Comparison of ENCODE assay signal across 8 mouse cellular contexts in the genomic region with DNA sequence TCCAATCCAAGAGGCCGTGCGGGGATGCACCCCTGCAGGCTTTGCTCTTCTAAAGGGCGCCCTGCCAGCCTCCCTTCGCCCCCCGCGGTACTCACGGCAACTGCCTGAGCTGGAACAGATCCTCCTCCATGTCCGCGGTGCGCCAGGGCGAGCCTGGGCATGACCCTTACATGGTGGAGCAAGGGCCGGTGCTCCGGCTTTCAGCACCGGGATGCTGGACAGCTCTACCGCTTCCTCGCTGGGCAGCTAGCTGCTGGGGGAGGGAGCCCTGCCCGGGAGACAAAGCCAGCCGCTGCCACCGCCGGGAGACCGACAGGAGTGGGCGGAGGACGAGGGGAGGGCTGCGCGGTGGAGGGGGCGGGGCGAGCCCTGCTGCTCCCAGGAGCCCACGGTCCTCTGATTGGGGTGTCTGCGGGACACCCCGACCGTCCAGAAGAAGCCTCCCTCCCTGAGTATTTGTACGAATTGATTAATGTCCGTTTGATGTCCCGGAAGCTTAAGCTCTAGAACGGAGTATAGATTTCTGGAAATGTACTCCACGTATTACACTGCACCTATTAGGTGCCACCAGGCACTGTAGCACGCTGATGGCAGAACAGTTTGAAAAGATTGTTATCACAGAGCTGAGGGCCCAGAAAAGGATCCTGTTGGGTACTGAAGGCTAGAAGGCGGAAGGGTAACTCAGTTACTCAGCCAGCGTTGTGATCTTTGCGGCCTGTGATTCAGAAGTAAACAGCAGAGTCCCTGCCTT. TPM values are rescaled to one million over a fixed set of nuclear protein-coding genes. Genes with fewer than 3 reads are reported as not detected.
A peak's percentile ranks its signal among the peaks of the same experiment; 100 is the strongest.
DNase-seq lines count a peak whose midpoint lies in the region; ATAC-seq and TF ChIP-seq lines count a peak whose summit lies in the region.

A gene (minus strand): TSS at position 514 of the 751 bp plus-strand sequence.

- no peaks in the 10 kb centered on the region for H3K36me3 ChIP-seq in heart, embryonic 14.5 days (ENCODE audit: control insufficient read depth, insufficient read depth, low read length)
- H3K36me3 ChIP-seq in kidney, postnatal 0 days (ENCODE audit: insufficient read depth, low read length) = no peaks in the 10 kb centered on the region
- no peaks in the 10 kb centered on the region for H3K36me3 ChIP-seq in testis, adult 2 months (ENCODE audit: control insufficient read depth, insufficient read depth, low read length)

- peaks cover 3% of the 10 kb centered on the region; the same call in 1 of the 2 replicates for H3K27me3 ChIP-seq in heart, embryonic 14.5 days (ENCODE audit: control insufficient read depth, insufficient read depth, low read length)
- no peaks in the 10 kb centered on the region for H3K27me3 ChIP-seq in kidney, postnatal 0 days (ENCODE audit: insufficient read depth, low read length)
- H3K27me3 ChIP-seq in testis, adult 2 months (ENCODE audit: control insufficient read depth, insufficient read depth, low read length) = no peaks in the 10 kb centered on the region

- H3K27ac ChIP-seq in embryonic fibroblast, embryonic 13.5 days (ENCODE audit: insufficient read depth, low read length) = 0 out of 2 replicates have a peak within 1 kb of the TSS, but pooled peaks have one; percentile 30
- H3K27ac ChIP-seq in heart, embryonic 14.5 days (replicated peaks in 1 of 2; ENCODE audit: control insufficient read depth in 1 of 2, insufficient read depth in 1 of 2, low read depth in 2 of 2, low read length in 2 of 2) = no peak within 1 kb of the TSS
- no peak within 1 kb of the TSS for H3K27ac ChIP-seq in kidney, postnatal 0 days
- no peak within 1 kb of the TSS for H3K27ac ChIP-seq in testis, adult 2 months (ENCODE audit: control insufficient read depth, insufficient read depth, low read depth, low read length)

- H3K9me3 ChIP-seq in heart, embryonic 14.5 days (ENCODE audit: control insufficient read depth, low read length) = no peaks in the 10 kb centered on the region
- H3K9me3 ChIP-seq in kidney, postnatal 0 days (replicated peaks; ENCODE audit: low read length) = no peaks in the 10 kb centered on the region

- H3K4me2 ChIP-seq in heart, embryonic 14.5 days (ENCODE audit: low read length) = peak within 1 kb of the TSS; percentile 61
- peak within 1 kb of the TSS; percentile 49 for H3K4me2 ChIP-seq in kidney, postnatal 0 days (ENCODE audit: low read length)

- TF ChIP-seq CTCF in embryonic fibroblast, embryonic 13.5 days (IDR thresholded peaks at IDR 0.05; ENCODE audit: borderline replicate concordance, insufficient read depth, low read length) = no peak
- TF ChIP-seq CTCF in kidney, postnatal 0 days (IDR thresholded peaks at IDR 0.05; ENCODE audit: low read depth) = 0 out of 2 replicates have a peak, but pooled peaks have one; percentile 1
- no peak for TF ChIP-seq CTCF in testis, adult 2 months (IDR thresholded peaks at IDR 0.05; ENCODE audit: control insufficient read depth, insufficient read depth, insufficient replicate concordance, low read depth, low read length)

- 3% methylated on average over 40 of the region's 40 CpGs for WGBS in heart, embryonic 14.5 days
- WGBS in kidney, postnatal 0 days = 3% methylated on average over 40 of the region's 40 CpGs

- H3K9ac ChIP-seq in heart, embryonic 14.5 days (ENCODE audit: low read length) = no peak within 1 kb of the TSS
- no peak within 1 kb of the TSS for H3K9ac ChIP-seq in kidney, postnatal 0 days (ENCODE audit: low read depth, low read length)

- no peaks in the 10 kb centered on the region; the same call in 1 of the 2 replicates for H3K4me1 ChIP-seq in embryonic fibroblast, embryonic 13.5 days (ENCODE audit: control insufficient read depth, insufficient read depth, low read length)
- peaks cover 0 to 4% of the 10 kb centered on the region in 2 experiments; a peak in 1 of 4 replicates for H3K4me1 ChIP-seq in heart, embryonic 14.5 days (ENCODE audit: control insufficient read depth in 2 of 2, insufficient read depth in 2 of 2, low read length in 2 of 2)
- H3K4me1 ChIP-seq in kidney, postnatal 0 days (replicated peaks; ENCODE audit: insufficient read depth, low read length) = no peaks in the 10 kb centered on the region; the same call in 1 of the 2 replicates
- H3K4me1 ChIP-seq in testis, adult 2 months (ENCODE audit: control insufficient read depth, insufficient read depth, low read length) = peaks cover 4% of the 10 kb centered on the region

- no peak for ATAC-seq in heart, embryonic 14.5 days (ENCODE audit: insufficient number of reproducible peaks, insufficient read depth, low FRiP score, low read depth)
- 0 out of 2 replicates have a peak, but pooled peaks have one; percentile 54 for ATAC-seq in kidney, postnatal 0 days (replicated peaks; ENCODE audit: low FRiP score, low read depth)

- TF ChIP-seq POLR2A in embryonic fibroblast, embryonic 13.5 days (IDR thresholded peaks at IDR 0.05; ENCODE audit: low read depth, low read length) = no peak
- TF ChIP-seq POLR2A in testis, adult 2 months (IDR thresholded peaks at IDR 0.05; ENCODE audit: control insufficient read depth, low read depth, low read length) = no peak

- peak; percentile 11 to 35 for DNase-seq in spleen, adult 18-20 months
- no peak for DNase-seq in spleen, adult 12 weeks (ENCODE audit: low spot score)
- DNase-seq in kidney, postnatal 0 days (ENCODE audit: low spot score) = peak; percentile 87
- peak; percentile 65 for DNase-seq in liver
- DNase-seq in naive thymus-derived CD4-positive, alpha-beta T cell, adult 2 months (ENCODE audit: low read depth) = peak; percentile 27

- H3K4me3 ChIP-seq in embryonic fibroblast, embryonic 13.5 days (ENCODE audit: insufficient read depth, low read length) = peak within 1 kb of the TSS; percentile 33; the same call in 1 of the 2 replicates
- peak within 1 kb of the TSS in 1 of 2 experiments; percentile 8; a peak in 1 of 4 replicates for H3K4me3 ChIP-seq in heart, embryonic 14.5 days (ENCODE audit: control insufficient read depth in 1 of 2, insufficient read depth in 1 of 2, low read depth in 1 of 2, low read length in 2 of 2)
- no peak within 1 kb of the TSS for H3K4me3 ChIP-seq in kidney, postnatal 0 days (replicated peaks; ENCODE audit: low read depth, low read length)
- no peak within 1 kb of the TSS for H3K4me3 ChIP-seq in testis, adult 2 months (ENCODE audit: control insufficient read depth, low read depth, low read length)

RNA-seq across cellular contexts. Expression of the gene that starts here (rescaled TPM):
- polyA plus RNA-seq in embryonic fibroblast, embryonic 13.5 days (2011; ENCODE audit: insufficient read length, low read depth, missing spikeins) = 0.35 and 0.89 TPM in 2 replicates
- 0.11 TPM in 1 of 2 replicates, not detected in the other for polyA plus RNA-seq in heart, embryonic 14.5 days (2014; fragmentation: Nextera tagmentation; extraction: Ambion mirVana)
- polyA plus RNA-seq in kidney, postnatal 0 days (2015; fragmentation: Nextera tagmentation; extraction: Ambion mirVana) = 0.08 and 0.11 TPM in 2 replicates
- 21.9 and 27.0 TPM in 2 replicates for polyA plus RNA-seq in testis, adult 2 months (2012; rRNA removed)

Comparison
In these comparisons a context has a peak if more than half of its experiments do, and no peak if none do; other contexts are left out.
1. RNA of the gene that starts here (polyA plus RNA-seq): 21.9 to 27.0 TPM in testis, adult 2 months; 0.35 to 0.89 TPM in embryonic fibroblast, embryonic 13.5 days, 0.11 TPM in heart, embryonic 14.5 days and 0.08 to 0.11 TPM in kidney, postnatal 0 days; every median in the first group is over 10 times any median in the second.
2. Peak in DNase-seq, ATAC-seq and H3K4me2 ChIP-seq in kidney, postnatal 0 days; RNA of the gene not detected or under 1 TPM.